Mouse (Mus musculus): ENCODE measurements around the gene Uqcrc1. TPM values are rescaled to one million over a fixed set of nuclear protein-coding genes. Genes with fewer than 3 reads are reported as not detected.

Gene Uqcrc1
- polyA plus RNA-seq, 2 experiments = 347 to 455 TPM

GRCm38 (mm10) chr9:108999167-108999526 is 62.7 kb downstream of the Uqcrc1 start:
- no peak for ATAC-seq (ENCODE audit: low FRiP score, low read depth)
- H3K9me3 ChIP-seq (ENCODE audit: control insufficient read depth, low read length) = no peaks in the 10 kb centered on the region
- H3K4me3 ChIP-seq (replicated peaks; ENCODE audit: low read length) = no peak overlapping the region

More at GRCm38 (mm10) chr9:108999167-108999526, 62.7 kb downstream of the Uqcrc1 start:
- no peak for TF ChIP-seq POLR2A (IDR thresholded peaks at IDR 0.05; ENCODE audit: borderline replicate concordance, extremely low read depth, insufficient read depth, insufficient read length)
- no peaks in the 10 kb centered on the region for H3K4me1 ChIP-seq (ENCODE audit: control insufficient read depth, insufficient read depth, low read length)
- H3K9ac ChIP-seq (ENCODE audit: low read depth, low read length, severe bottlenecking) = no peak overlapping the region
- WGBS = 70% methylated on average over 4 of the region's 4 CpGs
- H3K27ac ChIP-seq (replicated peaks; ENCODE audit: low read depth, low read length) = no peak overlapping the region
- H3K36me3 ChIP-seq (ENCODE audit: control insufficient read depth, insufficient read depth, low read length) = no peaks in the 10 kb centered on the region
- no peak overlapping the region for H3K4me2 ChIP-seq (replicated peaks; ENCODE audit: low read depth, low read length, severe bottlenecking)
- DNase-seq (ENCODE audit: low spot score) = no peak
- H3K27me3 ChIP-seq (ENCODE audit: control insufficient read depth, insufficient read depth, low read length) = no peaks in the 10 kb centered on the region

MicroRNAs within 50 kb of the gene (microRNA counts, 519-probe panel; counts per million panel counts)
- microRNA mmu-miR-711 = not detected

Small RNA genes lying within 50 kb of the gene (microRNA-seq; reads per million reads assigned to microRNA genes)
- not detected for gene Mir711

Other genes starting within 250 kb of the Uqcrc1 start
- 18.5 and 20.4 TPM in 2 replicates for gene Prkar2a, start 247.3 kb upstream of the Uqcrc1 start, polyA plus RNA-seq (2012; rRNA removed)
- 33.6 and 34.1 TPM in 2 replicates for gene Prkar2a, start 247.3 kb upstream of the Uqcrc1 start, polyA plus RNA-seq (2014; fragmentation: Nextera tagmentation; extraction: Ambion mirVana)
- 265 and 285 TPM in 2 replicates for gene Ip6k2, start 152.8 kb upstream of the Uqcrc1 start, polyA plus RNA-seq (2012; rRNA removed)
- 119 and 126 TPM in 2 replicates for gene Ip6k2, start 152.8 kb upstream of the Uqcrc1 start, polyA plus RNA-seq (2014; fragmentation: Nextera tagmentation; extraction: Ambion mirVana)
- 24.0 and 30.1 TPM in 2 replicates for gene Nckipsd, start 128.3 kb upstream of the Uqcrc1 start, polyA plus RNA-seq (2012; rRNA removed)
- gene Nckipsd, start 128.3 kb upstream of the Uqcrc1 start, polyA plus RNA-seq (2014; fragmentation: Nextera tagmentation; extraction: Ambion mirVana) = 14.0 and 17.2 TPM in 2 replicates
- gene Celsr3, start 110.3 kb upstream of the Uqcrc1 start, polyA plus RNA-seq (2012; rRNA removed) = 0.36 and 0.37 TPM in 2 replicates
- 0.07 and 0.12 TPM in 2 replicates for gene Celsr3, start 110.3 kb upstream of the Uqcrc1 start, polyA plus RNA-seq (2014; fragmentation: Nextera tagmentation; extraction: Ambion mirVana)
- gene Slc26a6, start 83.3 kb upstream of the Uqcrc1 start, polyA plus RNA-seq (2012; rRNA removed) = 28.8 and 35.8 TPM in 2 replicates
- 14.5 and 21.5 TPM in 2 replicates for gene Slc26a6, start 83.3 kb upstream of the Uqcrc1 start, polyA plus RNA-seq (2014; fragmentation: Nextera tagmentation; extraction: Ambion mirVana)
- 0.24 and 0.44 TPM in 2 replicates for gene Tmem89, start 22.0 kb upstream of the Uqcrc1 start, polyA plus RNA-seq (2012; rRNA removed)
- 0.22 TPM in 1 of 2 replicates, not detected in the other for gene Tmem89, start 22.0 kb upstream of the Uqcrc1 start, polyA plus RNA-seq (2014; fragmentation: Nextera tagmentation; extraction: Ambion mirVana)
- 44.6 and 49.9 TPM in 2 replicates for gene Col7a1, start 17.0 kb downstream of the Uqcrc1 start, polyA plus RNA-seq (2012; rRNA removed)
- gene Col7a1, start 17.0 kb downstream of the Uqcrc1 start, polyA plus RNA-seq (2014; fragmentation: Nextera tagmentation; extraction: Ambion mirVana) = 17.5 and 25.9 TPM in 2 replicates
- gene Ucn2, start 49.4 kb downstream of the Uqcrc1 start, polyA plus RNA-seq (2012; rRNA removed) = 6.2 and 6.5 TPM in 2 replicates
- 1.0 and 1.5 TPM in 2 replicates for gene Ucn2, start 49.4 kb downstream of the Uqcrc1 start, polyA plus RNA-seq (2014; fragmentation: Nextera tagmentation; extraction: Ambion mirVana)
- 14.5 and 19.6 TPM in 2 replicates for gene Pfkfb4, start 55.1 kb downstream of the Uqcrc1 start, polyA plus RNA-seq (2012; rRNA removed)
- gene Pfkfb4, start 55.1 kb downstream of the Uqcrc1 start, polyA plus RNA-seq (2014; fragmentation: Nextera tagmentation; extraction: Ambion mirVana) = 9.1 and 9.4 TPM in 2 replicates
- gene Shisa5, start 101.9 kb downstream of the Uqcrc1 start, polyA plus RNA-seq (2012; rRNA removed) = 150 and 245 TPM in 2 replicates
- gene Shisa5, start 101.9 kb downstream of the Uqcrc1 start, polyA plus RNA-seq (2014; fragmentation: Nextera tagmentation; extraction: Ambion mirVana) = 82.4 and 86.7 TPM in 2 replicates
- 33.5 and 50.8 TPM in 2 replicates for gene Trex1, start 123.1 kb downstream of the Uqcrc1 start, polyA plus RNA-seq (2012; rRNA removed)
- 12.5 and 13.7 TPM in 2 replicates for gene Trex1, start 123.1 kb downstream of the Uqcrc1 start, polyA plus RNA-seq (2014; fragmentation: Nextera tagmentation; extraction: Ambion mirVana)
- gene Atrip, start 137.5 kb downstream of the Uqcrc1 start, polyA plus RNA-seq (2012; rRNA removed) = 30.5 and 40.3 TPM in 2 replicates
- 22.2 and 25.1 TPM in 2 replicates for gene Atrip, start 137.5 kb downstream of the Uqcrc1 start, polyA plus RNA-seq (2014; fragmentation: Nextera tagmentation; extraction: Ambion mirVana)
- gene Ccdc51, start 145.9 kb downstream of the Uqcrc1 start, polyA plus RNA-seq (2012; rRNA removed) = 9.0 and 9.1 TPM in 2 replicates
- 13.5 and 15.3 TPM in 2 replicates for gene Ccdc51, start 145.9 kb downstream of the Uqcrc1 start, polyA plus RNA-seq (2014; fragmentation: Nextera tagmentation; extraction: Ambion mirVana)
- gene Tma7, start 146.0 kb downstream of the Uqcrc1 start, polyA plus RNA-seq (2012; rRNA removed) = 122 and 191 TPM in 2 replicates
- gene Tma7, start 146.0 kb downstream of the Uqcrc1 start, polyA plus RNA-seq (2014; fragmentation: Nextera tagmentation; extraction: Ambion mirVana) = 658 and 664 TPM in 2 replicates
- 31.0 and 36.8 TPM in 2 replicates for gene Plxnb1, start 158.8 kb downstream of the Uqcrc1 start, polyA plus RNA-seq (2012; rRNA removed)
- gene Plxnb1, start 158.8 kb downstream of the Uqcrc1 start, polyA plus RNA-seq (2014; fragmentation: Nextera tagmentation; extraction: Ambion mirVana) = 8.2 and 10.0 TPM in 2 replicates
- not detected in 2 replicates for gene Fbxw21, start 225.4 kb downstream of the Uqcrc1 start, polyA plus RNA-seq (2012; rRNA removed)
- gene Fbxw21, start 225.4 kb downstream of the Uqcrc1 start, polyA plus RNA-seq (2014; fragmentation: Nextera tagmentation; extraction: Ambion mirVana) = not detected in 2 replicates